ENCODE assay signal across 14 mouse cellular contexts in genomic region chr19:44928185-44928584, GRCm38 (mm10). TPM values are rescaled to one million over a fixed set of nuclear protein-coding genes. Genes with fewer than 3 reads are reported as not detected.
A peak's percentile ranks its signal among the peaks of the same experiment; 100 is the strongest.
DNase-seq lines count a peak whose midpoint lies in the region; ATAC-seq and TF ChIP-seq lines count a peak whose summit lies in the region.
"Had no signal": no experiment of that assay in that cellular context is flagged by ENCODE, and none has a peak within 500 bp of the region (broad histone marks: within the 10 kb centered on the region; RNA-seq: fewer than 3 reads in every experiment).

No protein-coding gene starts in this region.

- H3K4me1 ChIP-seq in kidney, embryonic 15.5 days = peaks cover 42% of the 10 kb centered on the region
- H3K4me1 ChIP-seq in kidney, adult 2 months (ENCODE audit: control insufficient read depth, insufficient read depth, low read length) = peaks cover 3% of the 10 kb centered on the region
- no peaks in the 10 kb centered on the region for H3K4me1 ChIP-seq in embryonic facial prominence, embryonic 11.5 days (ENCODE audit: control insufficient read depth, insufficient read depth, low read length)
- peaks cover 53% of the 10 kb centered on the region for H3K4me1 ChIP-seq in heart, embryonic 15.5 days (replicated peaks)
- peaks cover 22% of the 10 kb centered on the region for H3K4me1 ChIP-seq in limb, embryonic 15.5 days
- peaks cover 20% of the 10 kb centered on the region for H3K4me1 ChIP-seq in forebrain, embryonic 15.5 days

- no peaks in the 10 kb centered on the region for H3K27me3 ChIP-seq in kidney, embryonic 15.5 days
- no peaks in the 10 kb centered on the region for H3K27me3 ChIP-seq in kidney, adult 2 months (replicated peaks; ENCODE audit: control insufficient read depth, insufficient read depth, low read length)
- no peaks in the 10 kb centered on the region for H3K27me3 ChIP-seq in embryonic facial prominence, embryonic 11.5 days (ENCODE audit: control insufficient read depth, insufficient read depth, low read length)
- no peaks in the 10 kb centered on the region for H3K27me3 ChIP-seq in heart, embryonic 15.5 days
- no peaks in the 10 kb centered on the region for H3K27me3 ChIP-seq in limb, embryonic 15.5 days
- H3K27me3 ChIP-seq in forebrain, embryonic 15.5 days = no peaks in the 10 kb centered on the region

- H3K36me3 ChIP-seq in kidney, embryonic 15.5 days = peaks cover 1% of the 10 kb centered on the region; the same call in 1 of the 2 replicates
- H3K36me3 ChIP-seq in kidney, adult 2 months (ENCODE audit: control insufficient read depth, insufficient read depth, low read length) = no peaks in the 10 kb centered on the region
- H3K36me3 ChIP-seq in embryonic facial prominence, embryonic 11.5 days (replicated peaks; ENCODE audit: control insufficient read depth, insufficient read depth, low read depth, low read length) = no peaks in the 10 kb centered on the region
- no peaks in the 10 kb centered on the region for H3K36me3 ChIP-seq in heart, embryonic 15.5 days
- H3K36me3 ChIP-seq in limb, embryonic 15.5 days = no peaks in the 10 kb centered on the region
- H3K36me3 ChIP-seq in forebrain, embryonic 15.5 days = no peaks in the 10 kb centered on the region

- no peak overlapping the region for H3K4me2 ChIP-seq in kidney, embryonic 15.5 days
- no peak overlapping the region for H3K4me2 ChIP-seq in embryonic facial prominence, embryonic 11.5 days (ENCODE audit: low read depth, low read length)
- H3K4me2 ChIP-seq in heart, embryonic 15.5 days = peak overlapping the region; percentile 56
- H3K4me2 ChIP-seq in limb, embryonic 15.5 days = no peak overlapping the region
- H3K4me2 ChIP-seq in forebrain, embryonic 15.5 days (replicated peaks) = no peak overlapping the region
- H3K4me2 ChIP-seq: hindbrain, embryonic 14.5 days had no signal

- WGBS in kidney, embryonic 15.5 days = 54% methylated on average over 8 of the region's 8 CpGs
- WGBS in kidney, adult 2 months = 65% methylated on average over 8 of the region's 8 CpGs
- WGBS in embryonic facial prominence, embryonic 11.5 days = 71% methylated on average over 8 of the region's 8 CpGs
- WGBS in heart, embryonic 15.5 days = 18% methylated on average over 8 of the region's 8 CpGs
- WGBS in limb, embryonic 15.5 days = 52% methylated on average over 8 of the region's 8 CpGs
- 65% methylated on average over 8 of the region's 8 CpGs for WGBS in forebrain, embryonic 15.5 days

- no peak overlapping the region for H3K4me3 ChIP-seq in kidney, embryonic 15.5 days (replicated peaks)
- H3K4me3 ChIP-seq in kidney, adult 2 months (ENCODE audit: insufficient read depth, low read depth, low read length) = no peak overlapping the region
- no peak overlapping the region for H3K4me3 ChIP-seq in embryonic facial prominence, embryonic 11.5 days (ENCODE audit: low read depth, low read length)
- H3K4me3 ChIP-seq in heart, embryonic 15.5 days = peak overlapping the region; percentile 33
- H3K4me3 ChIP-seq in limb, embryonic 15.5 days = no peak overlapping the region
- H3K4me3 ChIP-seq in forebrain, embryonic 15.5 days = no peak overlapping the region

- no peak for DNase-seq in kidney, adult 2 months
- DNase-seq in embryonic facial prominence, embryonic 11.5 days (ENCODE audit: low spot score) = no peak
- DNase-seq in retina, embryonic 14.5 days (ENCODE audit: low spot score) = no peak
- no peak for DNase-seq in gastrocnemius, adult 18-20 months (ENCODE audit: low spot score)
- DNase-seq: cerebellum, adult 9-10 months; gastrocnemius, postnatal 25 days; kidney, postnatal 10 days; left cerebral cortex, postnatal 4 days; lung, postnatal 10 days had no signal

- no peak for TF ChIP-seq CTCF in kidney, adult 2 months (conservative IDR thresholded peaks at IDR 0.05; ENCODE audit: insufficient read depth, insufficient read length, low read depth, low read length)

- no peak overlapping the region for H3K9ac ChIP-seq in kidney, embryonic 15.5 days
- H3K9ac ChIP-seq in embryonic facial prominence, embryonic 11.5 days (replicated peaks; ENCODE audit: low read length) = no peak overlapping the region
- peak overlapping the region; percentile 49 for H3K9ac ChIP-seq in heart, embryonic 15.5 days
- no peak overlapping the region for H3K9ac ChIP-seq in limb, embryonic 15.5 days
- H3K9ac ChIP-seq in forebrain, embryonic 15.5 days (replicated peaks) = no peak overlapping the region
- H3K9ac ChIP-seq: hindbrain, embryonic 14.5 days had no signal

- peak overlapping the region; percentile 9; the same call in 1 of the 2 replicates for H3K27ac ChIP-seq in kidney, embryonic 15.5 days
- H3K27ac ChIP-seq in kidney, adult 2 months (ENCODE audit: insufficient read depth, low read depth, low read length) = no peak overlapping the region
- peak overlapping the region; percentile 60 for H3K27ac ChIP-seq in embryonic facial prominence, embryonic 11.5 days (replicated peaks; ENCODE audit: low read depth, low read length)
- H3K27ac ChIP-seq in heart, embryonic 15.5 days = peak overlapping the region; percentile 86
- peak overlapping the region; percentile 22; the same call in 1 of the 2 replicates for H3K27ac ChIP-seq in limb, embryonic 15.5 days
- H3K27ac ChIP-seq in forebrain, embryonic 15.5 days (replicated peaks) = no peak overlapping the region
- H3K27ac ChIP-seq: hindbrain, embryonic 14.5 days had no signal

- H3K9me3 ChIP-seq in kidney, embryonic 15.5 days (replicated peaks) = no peaks in the 10 kb centered on the region
- no peaks in the 10 kb centered on the region for H3K9me3 ChIP-seq in embryonic facial prominence, embryonic 11.5 days (replicated peaks; ENCODE audit: control insufficient read depth, low read length)
- H3K9me3 ChIP-seq in heart, embryonic 15.5 days (replicated peaks) = no peaks in the 10 kb centered on the region
- H3K9me3 ChIP-seq in limb, embryonic 15.5 days = no peaks in the 10 kb centered on the region
- H3K9me3 ChIP-seq in forebrain, embryonic 15.5 days = no peaks in the 10 kb centered on the region

- no peak for TF ChIP-seq POLR2A in kidney, adult 2 months (IDR thresholded peaks at IDR 0.05; ENCODE audit: low read depth, low read length)

- no peak for ATAC-seq in kidney, embryonic 15.5 days (replicated peaks; ENCODE audit: low FRiP score)
- no peak for ATAC-seq in embryonic facial prominence, embryonic 11.5 days (replicated peaks; ENCODE audit: insufficient number of reproducible peaks, low FRiP score, low TSS enrichment, low read depth)
- no peak for ATAC-seq in heart, embryonic 15.5 days (replicated peaks; ENCODE audit: insufficient number of reproducible peaks, insufficient read depth, low FRiP score, low read depth)
- no peak for ATAC-seq in limb, embryonic 15.5 days (ENCODE audit: insufficient number of reproducible peaks, low FRiP score, low TSS enrichment, low read depth)
- no peak for ATAC-seq in forebrain, embryonic 15.5 days (replicated peaks)

RNA-seq across cellular contexts. Expression of gene Slf2, which starts 2.8 kb away (rescaled TPM):
- polyA plus RNA-seq in kidney, embryonic 15.5 days (2015; fragmentation: Nextera tagmentation; extraction: Ambion mirVana) = 40.5 and 40.6 TPM in 2 replicates
- polyA plus RNA-seq in kidney, adult 2 months (2012; rRNA removed) = 10.5 and 31.1 TPM in 2 replicates
- polyA plus RNA-seq in embryonic facial prominence, embryonic 11.5 days (2014; fragmentation: Nextera tagmentation; extraction: Ambion mirVana) = 52.2 and 57.3 TPM in 2 replicates
- polyA plus RNA-seq in heart, embryonic 15.5 days (2015; fragmentation: Nextera tagmentation; extraction: Ambion mirVana) = 28.1 and 30.0 TPM in 2 replicates
- 29.1 and 29.2 TPM in 2 replicates for polyA plus RNA-seq in limb, embryonic 15.5 days (2015; fragmentation: Nextera tagmentation; extraction: Ambion mirVana)
- total RNA-seq in gastrocnemius, adult 18-20 months (2021) = 10 to 100 TPM; 10.5 to 11.5 TPM
- polyA plus RNA-seq in forebrain, embryonic 15.5 days (2015; fragmentation: Nextera tagmentation; extraction: Ambion mirVana) = 30.0 and 32.3 TPM in 2 replicates

Comparison
In these comparisons a context has a peak if more than half of its experiments do, and no peak if none do; other contexts are left out.
1. H3K27ac ChIP-seq: peak in kidney, embryonic 15.5 days (single experiment), embryonic facial prominence, embryonic 11.5 days (single experiment), heart, embryonic 15.5 days (single experiment) and limb, embryonic 15.5 days (single experiment); none in kidney, adult 2 months (single experiment) and forebrain, embryonic 15.5 days (single experiment).